Mouse (Mus musculus) liver, embryonic 18 days (tissue): ENCODE data around the gene Zfp326. TPM values are rescaled to one million over a fixed set of nuclear protein-coding genes. Genes with fewer than 3 reads are reported as not detected.

Source experiments
- polyA plus RNA-seq: library from polyadenylated mRNA; depleted of rRNA; stranded (reverse); fragments of >200 nt; gene quantifications from 2 replicates; pipeline ENCODE4 v1.2.3, GENCODE M21; 2012; rRNA removed

Gene Zfp326
- 8.3 and 8.8 TPM in 2 replicates for polyA plus RNA-seq

DNA sequence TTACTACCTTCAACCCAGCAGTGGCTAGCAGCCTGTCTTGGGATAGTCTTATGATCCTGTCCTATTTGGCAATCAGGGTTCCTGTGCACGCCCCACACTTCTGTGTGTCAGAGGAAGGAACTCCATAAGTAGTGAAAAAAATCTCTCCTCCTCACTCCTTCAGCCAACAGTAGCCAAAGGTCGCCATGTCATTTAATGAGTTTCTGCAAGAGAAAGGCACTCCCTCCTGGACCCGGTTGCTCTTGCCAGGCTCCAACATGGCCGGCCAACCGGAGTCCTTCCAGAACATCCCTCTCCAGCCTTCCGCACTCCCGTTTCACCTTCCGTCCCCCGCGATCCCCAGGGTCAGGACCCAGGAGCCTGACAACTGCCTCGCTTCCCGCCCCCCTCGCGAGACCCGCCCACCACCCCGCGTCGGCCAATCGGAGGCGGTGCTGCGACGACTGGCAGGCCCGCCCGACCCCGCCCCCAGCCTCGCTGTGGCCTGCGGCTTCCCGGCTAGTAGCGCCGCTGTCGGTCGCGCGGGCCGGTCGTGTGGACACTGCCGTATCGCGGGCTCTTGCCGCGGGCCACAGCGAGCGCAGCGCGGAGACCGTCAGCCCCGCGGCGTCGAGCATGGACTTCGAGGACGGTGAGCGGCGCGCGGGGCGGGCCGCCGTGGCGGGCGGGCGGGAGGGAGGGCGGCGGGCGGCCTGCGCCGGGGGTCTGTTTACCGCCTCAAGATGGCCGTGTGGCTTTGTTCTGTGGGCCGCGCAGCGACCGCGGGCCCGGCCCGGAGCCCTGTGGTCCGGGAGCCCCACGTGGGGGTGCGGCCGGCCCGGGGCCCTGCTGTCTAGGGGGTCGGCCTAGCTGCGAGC, at the start of gene Zfp326:
TSS of gene Zfp326 (plus strand) at position 498 of the 857 bp plus-strand sequence.

Other genes with a start within 250 kb of the Zfp326 start
- 2.9 and 3.1 TPM in 2 replicates for gene Lrrc8d, start 176.6 kb upstream of the Zfp326 start, polyA plus RNA-seq